20 mouse cellular contexts compared by ENCODE assay signal in the genomic region with DNA sequence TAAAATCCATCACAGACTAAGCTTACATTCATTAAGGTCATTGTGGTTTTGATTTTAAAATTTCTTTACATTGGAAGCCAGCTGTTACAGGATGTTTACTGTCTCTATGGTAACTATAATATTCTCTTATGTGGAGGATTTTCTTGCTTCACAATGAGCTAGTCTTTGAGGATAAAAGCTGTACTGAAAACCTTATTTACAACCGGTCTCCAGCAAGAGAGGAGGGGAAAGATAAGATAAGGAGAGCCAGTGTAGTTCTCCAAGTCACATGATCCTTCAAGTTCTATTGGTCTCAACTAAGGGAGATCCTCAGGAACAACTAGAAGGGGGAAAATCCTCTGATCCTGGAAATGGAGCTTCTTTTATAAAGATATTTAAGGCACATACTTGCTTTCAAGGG.
DNase-seq lines count a peak whose midpoint lies in the region; ATAC-seq and TF ChIP-seq lines count a peak whose summit lies in the region.
"Had no signal": no experiment of that assay in that cellular context is flagged by ENCODE, and none has a peak within 500 bp of the region (broad histone marks: within the 10 kb centered on the region; RNA-seq: fewer than 3 reads in every experiment).

No protein-coding gene starts in this region.

- H3K4me3 ChIP-seq in intestine, embryonic 14.5 days (ENCODE audit: low read depth, low read length): no peak overlapping the region
- H3K4me3 ChIP-seq in intestine, postnatal 0 days (ENCODE audit: low read depth, low read length): no peak overlapping the region
- H3K4me3 ChIP-seq in midbrain, embryonic 11.5 days (ENCODE audit: low read depth, low read length): no peak overlapping the region
- H3K4me3 ChIP-seq in midbrain, embryonic 15.5 days: no peak overlapping the region
- no peak overlapping the region for H3K4me3 ChIP-seq in stomach, embryonic 16.5 days (replicated peaks; ENCODE audit: low read length)
- H3K4me3 ChIP-seq: embryonic facial prominence, embryonic 10.5 days; forebrain, embryonic 13.5 days; gastrocnemius, adult 2 months; heart, embryonic 13.5 days; hindbrain, embryonic 12.5 days had no signal

- no peak overlapping the region for H3K4me2 ChIP-seq in intestine, embryonic 14.5 days (ENCODE audit: low read length)
- no peak overlapping the region for H3K4me2 ChIP-seq in intestine, postnatal 0 days (replicated peaks; ENCODE audit: low read depth)
- H3K4me2 ChIP-seq in midbrain, embryonic 11.5 days: no peak overlapping the region
- H3K4me2 ChIP-seq in midbrain, embryonic 15.5 days: no peak overlapping the region
- no peak overlapping the region for H3K4me2 ChIP-seq in stomach, embryonic 16.5 days (ENCODE audit: low read depth, low read length)
- H3K4me2 ChIP-seq: forebrain, embryonic 13.5 days; heart, embryonic 13.5 days; hindbrain, embryonic 12.5 days had no signal

- WGBS in intestine, embryonic 14.5 days: 43% methylated on average over 1 of the region's 1 CpGs
- 11% methylated on average over 1 of the region's 1 CpGs for WGBS in intestine, postnatal 0 days
- 56% methylated on average over 1 of the region's 1 CpGs for WGBS in midbrain, embryonic 11.5 days
- 49% methylated on average over 1 of the region's 1 CpGs for WGBS in midbrain, embryonic 15.5 days
- 6% methylated on average over 1 of the region's 1 CpGs for WGBS in stomach, embryonic 16.5 days

- H3K27me3 ChIP-seq in intestine, embryonic 14.5 days (replicated peaks; ENCODE audit: control insufficient read depth, insufficient read depth, low read length): no peaks in the 10 kb centered on the region
- no peaks in the 10 kb centered on the region for H3K27me3 ChIP-seq in intestine, postnatal 0 days (replicated peaks; ENCODE audit: control insufficient read depth, insufficient read depth, low read length)
- no peaks in the 10 kb centered on the region for H3K27me3 ChIP-seq in midbrain, embryonic 11.5 days (ENCODE audit: control insufficient read depth, insufficient read depth, low read length)
- no peaks in the 10 kb centered on the region for H3K27me3 ChIP-seq in midbrain, embryonic 15.5 days (replicated peaks)
- H3K27me3 ChIP-seq in stomach, embryonic 16.5 days (ENCODE audit: control insufficient read depth, insufficient read depth, low read length): no peaks in the 10 kb centered on the region
- H3K27me3 ChIP-seq: forebrain, embryonic 13.5 days; heart, embryonic 13.5 days; hindbrain, embryonic 12.5 days had no signal

- H3K27ac ChIP-seq in intestine, embryonic 14.5 days (ENCODE audit: low read depth): no peak overlapping the region
- no peak overlapping the region for H3K27ac ChIP-seq in intestine, postnatal 0 days (ENCODE audit: low read depth, low read length)
- no peak overlapping the region for H3K27ac ChIP-seq in midbrain, embryonic 11.5 days (ENCODE audit: low read depth, low read length)
- no peak overlapping the region for H3K27ac ChIP-seq in midbrain, embryonic 15.5 days
- H3K27ac ChIP-seq in stomach, embryonic 16.5 days (ENCODE audit: low read length): no peak overlapping the region
- H3K27ac ChIP-seq: embryonic facial prominence, embryonic 10.5 days; forebrain, embryonic 13.5 days; gastrocnemius, adult 2 months; heart, embryonic 13.5 days; hindbrain, embryonic 12.5 days had no signal

- H3K9me3 ChIP-seq in intestine, embryonic 14.5 days (ENCODE audit: control insufficient read depth, low read length): no peaks in the 10 kb centered on the region
- no peaks in the 10 kb centered on the region for H3K9me3 ChIP-seq in intestine, postnatal 0 days (ENCODE audit: control insufficient read depth)
- no peaks in the 10 kb centered on the region for H3K9me3 ChIP-seq in midbrain, embryonic 11.5 days (ENCODE audit: control insufficient read depth, low read length)
- H3K9me3 ChIP-seq in midbrain, embryonic 15.5 days: no peaks in the 10 kb centered on the region
- H3K9me3 ChIP-seq in stomach, embryonic 16.5 days (replicated peaks; ENCODE audit: control insufficient read depth, low read length): no peaks in the 10 kb centered on the region
- H3K9me3 ChIP-seq: embryonic facial prominence, embryonic 10.5 days; forebrain, embryonic 13.5 days; hindbrain, embryonic 12.5 days had no signal

- peak; percentile 60 for ATAC-seq in intestine, embryonic 14.5 days (replicated peaks; ENCODE audit: low FRiP score, low TSS enrichment, low read depth)
- no peak for ATAC-seq in intestine, postnatal 0 days
- ATAC-seq in midbrain, embryonic 11.5 days (ENCODE audit: low FRiP score): no peak
- ATAC-seq in midbrain, embryonic 15.5 days (replicated peaks): no peak
- peak; percentile 53; the same call in 1 of the 2 replicates for ATAC-seq in stomach, embryonic 16.5 days (ENCODE audit: insufficient read depth, low FRiP score)
- ATAC-seq: forebrain, embryonic 13.5 days; hindbrain, embryonic 16.5 days had no signal

- TF ChIP-seq CTCF in intestine, postnatal 0 days (IDR thresholded peaks at IDR 0.05; ENCODE audit: low read depth): no peak
- TF ChIP-seq CTCF in brain, embryonic 14.5 days (IDR thresholded peaks at IDR 0.05; ENCODE audit: borderline replicate concordance, extremely low read depth, insufficient read depth, insufficient read length): no peak

- TF ChIP-seq POLR2A in brain, embryonic 14.5 days (IDR thresholded peaks at IDR 0.05; ENCODE audit: borderline replicate concordance, extremely low read depth, insufficient read depth, insufficient read length, poor library complexity, severe bottlenecking): no peak

- no peak overlapping the region for H3K9ac ChIP-seq in intestine, embryonic 14.5 days (ENCODE audit: low read length)
- no peak overlapping the region for H3K9ac ChIP-seq in intestine, postnatal 0 days (ENCODE audit: low read depth, low read length)
- no peak overlapping the region for H3K9ac ChIP-seq in midbrain, embryonic 11.5 days (ENCODE audit: low read length)
- H3K9ac ChIP-seq in midbrain, embryonic 15.5 days: no peak overlapping the region
- H3K9ac ChIP-seq in stomach, embryonic 16.5 days (ENCODE audit: low read length): no peak overlapping the region
- H3K9ac ChIP-seq: forebrain, embryonic 13.5 days; heart, embryonic 13.5 days; hindbrain, embryonic 12.5 days had no signal

- H3K4me1 ChIP-seq in intestine, embryonic 14.5 days (replicated peaks; ENCODE audit: control insufficient read depth, insufficient read depth, low read length): no peaks in the 10 kb centered on the region
- no peaks in the 10 kb centered on the region for H3K4me1 ChIP-seq in intestine, postnatal 0 days (replicated peaks; ENCODE audit: control insufficient read depth, insufficient read depth, low read length)
- H3K4me1 ChIP-seq in midbrain, embryonic 11.5 days (ENCODE audit: control insufficient read depth, insufficient read depth, low read length): no peaks in the 10 kb centered on the region
- no peaks in the 10 kb centered on the region for H3K4me1 ChIP-seq in midbrain, embryonic 15.5 days
- no peaks in the 10 kb centered on the region; the same call in 1 of the 2 replicates for H3K4me1 ChIP-seq in stomach, embryonic 16.5 days (ENCODE audit: control insufficient read depth, insufficient read depth, low read length)
- H3K4me1 ChIP-seq: embryonic facial prominence, embryonic 10.5 days; forebrain, embryonic 13.5 days; heart, embryonic 13.5 days; hindbrain, embryonic 12.5 days had no signal

- no peak for DNase-seq in intestine, embryonic 14.5 days (ENCODE audit: low spot score)
- peak; percentile 17 for DNase-seq in midbrain, embryonic 11.5 days (ENCODE audit: low spot score, missing footprints)
- DNase-seq in brain, embryonic 14.5 days (ENCODE audit: low read depth): peak; percentile 1
- DNase-seq in ovary, postnatal 10 days (ENCODE audit: low spot score): no peak
- no peak for DNase-seq in cerebellum, postnatal 14 days
- DNase-seq: adrenal gland, postnatal 10 days; cerebellum, adult 11-12 months; cerebellum, adult 9-10 months; cerebellum, postnatal 36 days; gastrocnemius, adult 2 months; gastrocnemius, postnatal 25 days; heart, postnatal 4 days had no signal

- H3K36me3 ChIP-seq in intestine, embryonic 14.5 days (ENCODE audit: control insufficient read depth, insufficient read depth, low read length): no peaks in the 10 kb centered on the region
- no peaks in the 10 kb centered on the region for H3K36me3 ChIP-seq in intestine, postnatal 0 days (ENCODE audit: control insufficient read depth, insufficient read depth)
- H3K36me3 ChIP-seq in midbrain, embryonic 11.5 days (ENCODE audit: control insufficient read depth, insufficient read depth, low read length): no peaks in the 10 kb centered on the region
- H3K36me3 ChIP-seq in midbrain, embryonic 15.5 days (replicated peaks): no peaks in the 10 kb centered on the region
- no peaks in the 10 kb centered on the region for H3K36me3 ChIP-seq in stomach, embryonic 16.5 days (ENCODE audit: control insufficient read depth, insufficient read depth, low read length)
- H3K36me3 ChIP-seq: embryonic facial prominence, embryonic 10.5 days; heart, embryonic 13.5 days; hindbrain, embryonic 12.5 days had no signal

Comparison
In these comparisons a context has a peak if more than half of its experiments do, and no peak if none do; other contexts are left out.
1. ATAC-seq: peak in intestine, embryonic 14.5 days (single experiment) and stomach, embryonic 16.5 days (single experiment); none in intestine, postnatal 0 days (single experiment), midbrain, embryonic 11.5 days (single experiment) and midbrain, embryonic 15.5 days (single experiment).
2. DNase-seq: peak in midbrain, embryonic 11.5 days (single experiment) and brain, embryonic 14.5 days (single experiment); none in intestine, embryonic 14.5 days (single experiment), ovary, postnatal 10 days (single experiment) and cerebellum, postnatal 14 days (0 of 2).